Mouse (Mus musculus) splenic B cell, adult 2 months (primary cell): ENCODE measurements around the gene Myo1a.
A peak's percentile ranks its signal among the peaks of the same experiment; 100 is the strongest.
"Not testable (repeated sequence)": the region's sequence is repeated elsewhere in the genome, so short reads cannot be mapped to it uniquely, and the experiment has no call there.

ENCODE experiments used
- DNase-seq: peaks from one replicate; pipeline ENCODE4 v3.0.0-alpha.2; 2011; ENCODE audit warnings: low read depth, low spot score
- H3K27me3 ChIP-seq: 2 replicates; pipeline ENCODE4 v1.6.1; 2012; ENCODE audit warnings: mild to moderate bottlenecking, low read length, moderate library complexity, mixed read lengths; ENCODE audit not compliant: control insufficient read depth, poor library complexity, insufficient read depth, severe bottlenecking
- H3K36me3 ChIP-seq: 2 replicates; pipeline ENCODE4 v1.6.1; 2012; ENCODE audit warnings: mild to moderate bottlenecking, low read length, moderate library complexity, mixed read lengths; ENCODE audit not compliant: control insufficient read depth, poor library complexity, insufficient read depth, severe bottlenecking

Gene Myo1a

DNA sequence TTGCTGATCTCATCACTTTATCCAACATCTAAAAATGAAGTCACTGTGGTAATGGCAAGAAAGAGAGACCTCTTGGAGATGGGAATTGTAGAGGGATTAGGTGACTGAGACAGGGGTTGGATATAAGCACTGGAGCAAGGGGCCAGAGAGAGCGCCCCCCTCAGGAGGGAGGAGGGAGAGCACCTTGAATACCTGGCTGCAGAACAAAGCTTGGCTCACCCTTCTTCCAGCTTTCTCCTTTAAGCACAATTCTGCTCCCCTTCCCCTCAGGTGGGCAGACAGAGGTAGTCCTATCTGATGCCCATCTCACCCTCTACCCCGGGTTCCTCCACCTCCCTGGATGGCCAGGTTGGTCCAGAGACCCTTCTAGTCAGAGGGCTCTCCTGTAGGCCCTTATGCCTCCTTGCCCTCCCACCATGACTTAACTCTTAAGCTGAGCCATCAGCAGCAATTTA, at the start of gene Myo1a:
TSS of gene Myo1a (plus strand) at position 405 of the 455 bp plus-strand sequence.
- Histone ChIP-seq H3K36me3 (no peaks in the 10 kb centered on the region), H3K27me3 (no peaks in the 10 kb centered on the region)
- no peak for DNase-seq

DNA sequence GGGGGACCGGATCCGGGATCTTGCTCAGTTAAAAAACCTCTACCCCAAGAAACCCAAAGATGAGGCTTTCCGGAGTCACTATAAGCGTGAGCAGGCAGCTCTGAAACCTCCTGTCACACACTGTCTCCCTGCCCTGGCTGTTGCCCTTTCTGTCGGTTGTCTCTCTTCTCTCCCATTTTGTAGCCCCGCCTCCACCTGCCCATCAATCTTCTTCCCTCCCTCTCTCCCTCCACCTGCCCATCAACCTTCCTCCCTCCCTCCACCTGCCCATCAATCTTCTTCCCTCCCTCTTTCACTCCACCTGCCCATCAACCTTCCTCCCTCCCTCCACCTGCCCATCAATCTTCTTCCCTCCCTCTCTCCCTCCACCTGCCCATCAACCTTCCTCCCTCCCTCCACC, 47.4 kb upstream of the Myo1a start:
- DNase-seq = not testable (repeated sequence)
- H3K36me3 ChIP-seq = peaks cover 23% of the 10 kb centered on the region

DNA sequence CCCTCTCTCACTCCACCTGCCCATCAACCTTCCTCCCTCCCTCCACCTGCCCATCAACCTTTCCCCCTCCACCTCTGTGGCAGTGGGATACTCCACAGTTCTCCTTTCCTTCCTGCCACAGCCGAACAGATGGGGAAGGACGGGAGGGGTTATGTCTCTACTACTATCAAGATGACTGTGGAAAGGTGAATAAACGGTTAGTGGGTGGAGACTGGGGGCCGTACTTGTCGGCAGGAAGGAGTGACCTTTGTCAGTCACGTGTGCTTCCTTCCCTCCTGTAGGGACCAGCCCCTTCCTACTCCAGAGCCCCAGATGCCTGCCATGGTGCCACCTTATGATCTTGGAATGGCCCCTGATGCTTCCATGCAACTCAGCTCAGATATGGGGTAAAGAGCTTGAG, 46.9 kb upstream of the Myo1a start:
- no peak for DNase-seq
- peaks cover 23% of the 10 kb centered on the region for H3K36me3 ChIP-seq
- H3K27me3 ChIP-seq = no peaks in the 10 kb centered on the region

More for the DNA sequence above, 47.4 kb upstream of the Myo1a start:
- not testable (repeated sequence) for H3K27me3 ChIP-seq

DNA sequence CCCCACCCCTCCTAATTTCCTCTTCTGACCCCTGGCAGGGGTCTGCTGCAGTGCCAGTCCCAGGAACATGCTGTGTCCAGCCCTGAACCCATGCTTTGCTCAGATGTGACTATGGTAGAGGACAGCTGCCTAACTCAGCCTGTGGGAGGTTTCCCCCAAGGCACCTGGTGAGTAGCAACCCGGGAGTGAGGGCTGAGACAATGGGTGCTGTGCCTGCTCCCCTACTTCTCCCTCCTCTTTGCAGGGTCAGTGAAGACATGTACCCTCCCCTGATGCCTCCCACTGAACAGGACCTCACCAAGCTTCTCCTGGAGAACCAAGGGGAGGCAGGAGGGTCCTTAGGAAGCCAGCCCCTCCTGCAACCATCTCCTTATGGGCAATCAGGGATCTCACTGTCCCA, 45.4 kb upstream of the Myo1a start:
- Histone ChIP-seq H3K36me3 (peaks cover 19% of the 10 kb centered on the region), H3K27me3 (no peaks in the 10 kb centered on the region)
- DNase-seq = no peak

DNA sequence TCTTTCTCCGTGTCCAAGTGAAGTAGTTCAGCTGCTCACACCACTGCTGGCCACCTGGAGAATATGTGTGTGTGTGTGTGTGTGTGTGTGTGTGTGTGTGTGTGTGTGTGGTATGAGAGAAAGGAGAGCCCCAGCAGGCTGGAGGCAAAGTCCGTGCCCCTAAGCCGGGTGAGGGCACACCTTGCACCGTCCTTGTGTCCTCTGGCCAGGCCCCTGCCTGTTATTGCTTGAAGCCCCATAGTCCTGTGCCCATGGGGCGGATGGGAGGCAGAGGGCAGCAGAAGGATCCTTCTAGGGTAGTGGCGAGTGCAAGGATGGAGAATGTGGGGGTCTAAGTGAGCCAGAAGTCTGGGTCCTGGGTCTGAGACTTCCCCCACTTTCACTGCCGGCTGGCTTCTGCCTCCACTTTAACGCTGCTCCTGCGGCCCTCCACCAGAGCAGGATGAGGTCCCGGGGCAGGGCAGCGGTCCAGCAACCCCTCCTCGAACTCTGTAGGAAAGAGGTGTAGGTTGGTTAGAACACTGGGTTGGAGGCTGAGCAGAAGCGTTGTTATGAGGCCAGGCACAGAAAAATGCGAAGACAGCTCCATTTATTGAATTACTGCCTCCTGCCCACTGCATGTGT, 43.6 kb upstream of the Myo1a start:
- H3K27me3 ChIP-seq = no peaks in the 10 kb centered on the region
- H3K36me3 ChIP-seq = peaks cover 15% of the 10 kb centered on the region
- no peak for DNase-seq

DNA sequence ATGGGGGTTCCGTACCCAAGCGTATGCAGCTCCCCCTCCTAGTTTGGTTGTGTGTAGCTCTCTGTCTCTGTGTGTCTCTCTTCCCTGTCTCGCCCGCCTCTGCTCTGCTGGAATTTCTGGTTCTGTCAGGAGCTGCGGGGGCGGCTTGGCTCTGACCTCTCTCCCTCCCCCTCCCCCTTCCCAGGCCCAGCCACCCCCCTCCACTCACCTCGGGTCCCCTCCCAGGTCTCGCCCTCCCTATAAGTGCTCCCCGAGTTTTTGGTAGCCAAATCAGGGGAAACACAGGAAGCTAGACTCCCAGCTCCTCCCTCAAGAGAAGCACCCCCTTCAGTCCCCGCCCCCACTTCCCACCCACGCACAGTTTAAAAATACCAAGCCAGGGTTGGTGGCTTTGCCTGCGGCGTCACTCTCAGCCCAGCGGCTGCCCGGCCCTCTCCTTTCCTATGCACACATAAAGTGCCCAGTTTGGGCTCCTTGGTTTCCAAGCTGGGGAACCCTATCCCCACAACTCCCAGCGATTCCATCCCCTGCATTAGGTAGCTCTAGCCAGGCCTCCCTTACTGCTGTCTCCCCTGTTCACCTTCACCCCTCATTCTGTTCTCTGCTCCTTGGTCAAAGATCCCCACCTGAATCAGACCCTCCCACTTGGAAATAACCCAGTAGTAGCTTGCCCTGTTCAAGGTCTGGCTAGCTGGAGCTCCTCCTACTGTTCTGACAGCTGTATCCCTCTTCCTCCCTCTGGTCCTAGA, 42.9 kb upstream of the Myo1a start:
- H3K27me3 ChIP-seq = no peaks in the 10 kb centered on the region
- peaks cover 15% of the 10 kb centered on the region for H3K36me3 ChIP-seq
- peak; percentile 81 for DNase-seq

DNA sequence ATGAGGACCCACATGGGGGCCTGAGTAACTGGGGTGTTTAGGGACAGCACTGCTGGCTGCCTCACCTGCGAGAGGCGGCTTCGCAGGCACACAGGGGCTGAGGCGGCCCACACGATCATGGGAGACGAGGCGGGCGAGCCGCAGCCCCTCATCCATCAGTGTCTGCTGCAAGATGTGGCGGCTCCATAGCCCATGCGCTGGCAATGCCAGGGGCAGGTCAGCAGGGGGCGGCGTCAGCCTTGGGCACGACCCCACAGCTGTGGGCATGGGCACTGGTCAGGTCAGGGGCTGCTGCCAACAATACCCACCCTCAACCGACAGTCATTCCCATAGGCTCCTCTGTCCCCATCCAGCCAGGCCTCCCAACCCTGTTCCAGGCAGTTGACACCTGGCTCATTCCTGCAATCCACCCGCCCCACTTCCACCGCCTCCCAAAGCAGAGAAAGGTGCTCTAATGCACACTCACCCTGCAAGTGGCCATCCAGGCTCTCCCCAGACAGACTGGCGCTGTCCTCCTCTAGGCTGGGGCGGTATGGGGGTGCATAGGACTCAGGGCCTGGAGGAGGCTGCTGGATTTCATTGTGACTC, 42.2 kb upstream of the Myo1a start:
- Histone ChIP-seq H3K36me3 (peaks cover 15% of the 10 kb centered on the region), H3K27me3 (no peaks in the 10 kb centered on the region)
- peak; percentile 61 for DNase-seq

DNA sequence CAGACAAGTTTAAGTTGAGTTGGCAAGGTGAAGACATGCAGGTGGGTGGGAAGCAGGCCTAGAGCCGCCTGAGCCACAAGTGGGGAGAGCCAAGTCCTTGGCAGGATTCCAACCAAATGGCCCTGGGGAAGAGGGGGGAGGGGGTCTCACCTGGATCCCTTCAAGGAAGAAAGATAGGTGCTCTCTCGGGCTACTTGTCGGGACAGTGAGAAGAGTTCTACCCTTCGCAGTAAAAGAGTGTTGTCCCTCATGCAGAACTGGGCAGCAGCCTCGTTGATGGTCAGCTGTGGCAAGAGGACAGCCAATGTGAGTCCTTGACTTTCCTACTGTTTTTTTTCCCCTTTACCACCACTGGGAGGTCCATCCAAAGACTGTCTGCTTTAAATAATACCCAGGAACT, 41.4 kb upstream of the Myo1a start:
- no peak for DNase-seq
- no peaks in the 10 kb centered on the region for H3K27me3 ChIP-seq

DNA sequence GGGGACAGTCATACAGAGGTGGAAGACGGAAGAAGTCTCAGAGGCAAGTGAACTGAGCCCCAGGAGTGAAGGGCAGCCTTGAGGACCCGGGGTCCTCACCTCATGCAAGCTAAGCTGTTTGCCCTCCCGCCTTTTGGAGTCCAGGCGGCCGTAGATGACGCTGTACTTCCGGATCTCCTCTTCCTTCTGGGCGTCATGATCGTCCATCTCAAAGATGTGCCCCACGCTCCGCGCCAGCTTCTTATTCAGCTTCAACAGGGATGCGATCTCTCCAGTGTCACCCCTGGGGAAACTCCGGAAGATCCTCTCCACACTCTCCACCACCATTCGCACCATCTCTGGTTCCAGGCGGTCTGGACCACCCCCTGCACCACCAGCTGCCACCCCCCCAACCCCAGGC, 40.8 kb upstream of the Myo1a start:
- Histone ChIP-seq H3K36me3 (peaks cover 9% of the 10 kb centered on the region), H3K27me3 (no peaks in the 10 kb centered on the region)
- no peak for DNase-seq

More for the DNA sequence above, 41.4 kb upstream of the Myo1a start:
- H3K36me3 ChIP-seq = peaks cover 11% of the 10 kb centered on the region

DNA sequence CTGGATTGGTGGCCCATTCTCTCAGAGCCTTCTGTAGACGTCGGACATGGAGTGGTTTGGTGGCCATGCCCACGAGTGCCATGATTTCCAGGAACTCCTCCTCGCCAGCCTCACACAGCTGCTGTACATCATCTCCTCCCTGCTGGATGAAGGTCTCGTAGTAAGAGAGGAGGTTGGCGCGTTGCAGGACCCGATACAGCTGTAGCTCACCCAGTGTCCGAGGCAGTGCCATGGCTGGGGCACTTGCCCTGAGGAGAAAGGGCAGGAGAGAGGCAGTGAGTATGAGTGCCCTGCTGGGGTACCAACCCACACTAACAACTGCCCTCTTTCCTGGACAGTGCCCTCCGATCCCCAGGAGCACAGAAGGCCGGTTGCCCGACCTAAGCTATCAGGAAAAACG, 40.1 kb upstream of the Myo1a start:
- Histone ChIP-seq H3K36me3 (peaks cover 6% of the 10 kb centered on the region), H3K27me3 (no peaks in the 10 kb centered on the region)
- DNase-seq = no peak

DNA sequence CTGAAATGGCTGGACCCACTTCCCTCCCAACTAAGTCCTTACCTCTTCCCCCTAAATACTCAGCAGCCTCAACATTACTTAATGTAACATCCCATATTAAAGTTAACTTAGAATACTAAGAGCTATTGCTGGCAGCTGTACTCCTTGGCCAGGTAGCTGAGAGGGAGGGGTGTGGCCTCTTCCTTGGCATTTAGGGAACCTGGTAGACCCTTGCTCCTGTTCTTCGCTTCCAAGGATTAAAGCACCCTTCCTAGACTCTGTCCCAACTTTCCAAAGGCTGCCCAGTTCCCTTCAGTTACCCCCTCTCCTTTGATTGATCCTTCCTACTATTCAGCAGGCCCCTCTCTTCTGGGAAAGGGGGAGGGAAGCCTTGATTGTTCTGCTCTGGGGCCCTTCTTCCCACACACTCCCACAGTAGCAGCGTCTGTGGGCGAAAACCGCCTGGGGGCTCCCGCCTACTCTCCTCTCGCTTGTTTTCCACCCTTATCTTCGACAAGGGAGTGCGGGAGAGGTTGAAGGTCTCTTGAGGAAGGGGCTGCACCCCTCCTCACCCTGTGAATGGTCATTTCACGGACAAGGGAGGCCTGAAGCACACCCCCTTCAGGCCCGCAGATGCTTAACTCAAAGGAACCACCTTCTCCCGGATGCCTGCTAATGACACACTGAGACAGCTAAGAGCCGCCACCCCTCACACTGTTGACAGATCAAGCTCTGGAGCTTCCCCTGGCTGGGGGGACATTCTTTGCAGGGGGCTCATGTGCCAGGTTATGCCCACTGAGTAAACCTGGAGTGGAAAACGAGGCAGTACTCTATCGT, 39.4 kb upstream of the Myo1a start:
- peaks cover 5% of the 10 kb centered on the region for H3K36me3 ChIP-seq
- DNase-seq = peak; percentile 42
- H3K27me3 ChIP-seq = no peaks in the 10 kb centered on the region

DNA sequence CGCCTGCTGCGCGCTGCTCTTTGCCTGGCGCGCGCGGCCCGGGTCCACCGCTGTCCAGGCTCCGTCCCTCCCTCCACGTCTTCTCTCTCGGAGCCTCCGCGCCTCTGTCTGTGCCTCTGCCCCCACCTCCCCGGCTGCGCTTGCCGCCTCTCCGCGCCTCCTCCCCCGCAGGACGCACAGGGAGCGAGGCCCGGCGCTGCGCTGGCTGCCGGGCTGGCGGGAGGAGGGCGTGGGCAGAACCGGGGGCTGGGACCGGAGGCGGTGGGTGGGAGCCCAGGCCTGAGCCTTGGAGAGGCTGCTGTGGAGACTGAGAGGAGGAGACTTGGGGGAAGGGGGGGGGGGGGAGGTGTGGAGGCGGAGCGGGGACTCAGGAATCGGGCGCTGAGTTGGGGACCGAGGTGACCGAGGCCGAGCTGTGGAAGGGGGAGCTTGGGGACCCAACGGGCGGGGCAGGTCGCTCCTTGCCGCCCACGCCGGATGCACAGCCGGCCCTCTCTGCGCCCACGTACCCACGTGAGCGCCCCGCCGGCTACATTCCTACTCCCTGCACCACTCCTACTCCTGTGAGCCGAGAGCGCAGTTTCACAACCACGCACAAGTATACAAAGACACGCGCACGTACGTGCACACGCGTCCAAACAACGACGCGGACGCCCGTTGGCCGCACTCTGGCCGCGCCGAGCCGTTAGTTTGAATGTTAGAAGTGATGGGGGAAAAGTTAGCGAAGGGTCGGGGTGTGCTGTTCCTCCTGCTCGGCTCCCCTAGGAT, 38.3 kb upstream of the Myo1a start, which contains the start of gene Nemp1:
TSS of gene Nemp1 (plus strand) at position 401 of the 768 bp plus-strand sequence.
- peak; percentile 88 for DNase-seq
- H3K27me3 ChIP-seq = no peaks in the 10 kb centered on the region
- no peaks in the 10 kb centered on the region; the same call in none of the 2 replicates for H3K36me3 ChIP-seq

DNA sequence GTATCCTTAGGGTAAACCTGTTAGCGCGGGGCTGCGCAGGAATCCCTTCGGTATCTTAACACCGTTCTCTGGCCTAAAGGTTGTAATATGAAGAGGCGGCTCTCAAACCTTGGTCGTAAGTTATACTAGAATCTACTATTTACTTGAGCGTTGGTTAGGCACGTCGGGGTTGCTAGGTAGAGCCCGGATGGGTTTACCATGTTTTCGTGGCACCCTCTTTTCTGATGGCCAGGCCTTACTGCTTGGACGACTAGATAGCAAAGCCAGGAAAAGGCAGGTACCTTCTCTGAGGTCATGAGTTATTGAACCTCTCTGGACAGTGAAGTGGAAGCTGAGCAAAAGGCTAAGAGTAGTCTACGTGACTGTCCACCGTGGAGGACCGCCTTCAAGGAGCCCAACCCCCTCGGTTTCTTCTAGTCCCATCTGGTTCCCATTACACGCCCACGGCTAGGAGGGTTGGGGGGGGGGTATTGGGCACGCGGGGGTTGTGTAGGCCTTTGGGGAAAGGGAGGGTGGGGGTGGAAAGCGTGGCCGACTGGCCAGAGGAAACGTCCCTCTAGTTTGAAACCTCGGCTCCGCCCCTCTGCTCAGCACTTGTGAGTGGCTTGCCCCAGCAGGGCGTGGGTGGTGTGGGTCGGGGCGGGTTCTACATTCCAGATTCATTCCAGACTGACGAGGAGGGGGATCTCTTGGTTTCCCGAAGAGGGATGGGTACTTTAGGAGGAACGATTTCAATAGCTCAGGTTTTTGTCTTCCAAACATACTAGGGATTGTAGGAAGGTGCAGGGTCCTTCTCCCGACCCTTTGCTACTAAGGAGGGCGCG, 37.5 kb upstream of the Myo1a start:
- DNase-seq = peak; percentile 84
- no peaks in the 10 kb centered on the region; the same call in none of the 2 replicates for H3K36me3 ChIP-seq
- H3K27me3 ChIP-seq = no peaks in the 10 kb centered on the region
